Mouse (Mus musculus) thymus, adult 2 months (tissue): ENCODE measurements around the gene Dnph1.

Source experiments
- CTCF ChIP-seq: fragments of 200-500 bp; IDR thresholded peaks from 2 replicates; pipeline ENCODE4 v1.5.1; 2012; ENCODE audit warnings: mild to moderate bottlenecking, control low read depth, low read length, moderate library complexity, borderline replicate concordance; ENCODE audit not compliant: control insufficient read depth, poor library complexity, insufficient read depth; ENCODE audit errors: extremely low read depth
- POLR2A ChIP-seq: fragments of 200-500 bp; IDR thresholded peaks from 2 replicates; pipeline ENCODE4 v1.6.1; 2012; ENCODE audit warnings: mild to moderate bottlenecking, low read length, control low read depth, moderate library complexity; ENCODE audit not compliant: control insufficient read depth, poor library complexity, insufficient read depth; ENCODE audit errors: extremely low read depth

GRCm38 (mm10) chr17:46519971-46520370 lies 23.5 kb downstream of the Dnph1 start:
- TF ChIP-seq POLR2A (no peak), CTCF (no peak)
